Mouse (Mus musculus): Measurements from ENCODE around the gene Hcar1.

DNA sequence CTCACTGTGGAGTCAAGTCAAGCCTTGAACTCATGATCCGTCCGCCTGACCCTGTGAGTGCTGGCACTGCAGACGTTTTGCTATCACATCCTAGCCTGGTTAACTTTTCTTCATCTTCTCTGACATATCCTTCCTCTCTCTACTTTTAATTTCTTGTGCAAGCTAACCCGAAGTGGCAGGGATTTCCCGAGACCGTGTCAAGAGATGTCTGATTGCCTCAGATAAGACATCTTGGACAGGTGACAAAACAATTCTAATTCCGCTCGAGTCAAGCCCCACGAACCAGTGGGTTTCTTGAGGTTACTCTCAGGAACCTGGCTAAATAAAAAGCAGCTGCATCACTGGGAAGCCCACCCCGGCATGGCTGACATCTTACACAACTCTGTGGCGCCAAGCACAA is 21.0 kb downstream of the Hcar1 start:
- TF ChIP-seq CHD2 (IDR thresholded peaks at IDR 0.05; ENCODE audit: low read length) (no peak), POLR2AphosphoS5 (IDR thresholded peaks at IDR 0.05; ENCODE audit: borderline replicate concordance, low read depth, low read length) (no peak), POLR2AphosphoS2 (IDR thresholded peaks at IDR 0.05; ENCODE audit: low read length) (no peak), KAT2A (conservative IDR thresholded peaks at IDR 0.05; ENCODE audit: low read depth, low read length) (no peak), BHLHE40 (IDR thresholded peaks at IDR 0.05; ENCODE audit: borderline replicate concordance, low read depth, low read length) (no peak), POLR2A (IDR thresholded peaks at IDR 0.05; ENCODE audit: control insufficient read depth in 1 of 2, insufficient read depth in 1 of 2, low read depth in 1 of 2, low read length in 2 of 2, poor library complexity in 1 of 2) (no peak), CTCF (IDR thresholded peaks at IDR 0.05 in 2 of 3, conservative IDR thresholded peaks at IDR 0.05 in 1 of 3; ENCODE audit: control insufficient read depth in 1 of 3, insufficient read depth in 1 of 3, low read depth in 2 of 3, low read length in 3 of 3, poor library complexity in 1 of 3, severe bottlenecking in 1 of 3) (no peak), GATA1 (IDR thresholded peaks at IDR 0.05; ENCODE audit: low read depth, low read length) (no peak), CHD1 (IDR thresholded peaks at IDR 0.05; ENCODE audit: low read depth, low read length) (no peak), MAFK (IDR thresholded peaks at IDR 0.05; ENCODE audit: borderline replicate concordance, low read depth, low read length) (no peak)

All from MEL (cell line).